Mouse (Mus musculus) naive thymus-derived CD4-positive, alpha-beta T cell, adult 2 months (primary cell): ENCODE data around the gene Ttf2.
A peak's percentile ranks its signal among the peaks of the same experiment; 100 is the strongest.

ENCODE experiments used
- DNase-seq: peaks from one replicate; pipeline ENCODE4 v3.0.0-alpha.2; 2011; ENCODE audit warnings: low read depth

Gene Ttf2

DNA sequence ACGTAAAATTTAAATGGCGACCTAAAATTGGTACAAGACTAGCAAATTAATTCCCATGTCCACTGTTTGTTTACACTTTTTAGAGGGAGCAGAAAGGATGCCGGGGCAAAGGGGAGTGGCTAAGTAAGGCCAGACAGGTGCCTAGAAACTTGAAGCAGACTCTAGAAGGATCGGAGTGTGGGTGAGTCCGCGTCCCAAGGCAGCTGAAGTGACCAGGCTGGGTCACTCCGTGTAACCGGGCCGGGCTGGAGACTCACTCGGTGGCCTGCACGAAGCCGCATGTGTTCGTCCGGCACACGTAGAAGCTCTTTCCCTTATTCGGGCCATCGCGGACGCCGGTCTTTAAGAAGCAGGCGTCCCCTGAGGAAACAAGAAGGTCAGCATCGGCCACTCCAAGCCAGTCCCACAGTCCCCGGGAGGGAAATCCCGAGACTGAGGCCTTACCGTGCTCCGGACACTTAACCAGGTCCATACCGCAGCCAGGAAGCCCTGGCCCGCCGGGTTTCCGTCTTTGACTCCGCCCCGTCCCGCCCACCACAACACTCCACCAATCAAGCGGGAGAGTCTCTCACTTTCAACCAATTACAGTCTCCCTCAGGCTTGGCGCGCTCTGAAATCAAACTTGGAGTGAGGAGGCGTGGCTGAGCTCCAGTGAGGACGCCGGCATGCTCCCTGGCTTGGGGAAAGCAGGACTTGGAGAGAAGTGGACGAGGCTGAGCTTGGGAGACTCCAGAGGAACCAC, at the start of gene Ttf2:
Gene Ttf2 (minus strand): TSS at position 488 of the 742 bp plus-strand sequence.
- DNase-seq, result peak; percentile 94

- DNase-seq, result no peak
Observed at GRCm38 (mm10) chr3:101018494-101018893, 49.0 kb upstream of the Ttf2 start.

DNA sequence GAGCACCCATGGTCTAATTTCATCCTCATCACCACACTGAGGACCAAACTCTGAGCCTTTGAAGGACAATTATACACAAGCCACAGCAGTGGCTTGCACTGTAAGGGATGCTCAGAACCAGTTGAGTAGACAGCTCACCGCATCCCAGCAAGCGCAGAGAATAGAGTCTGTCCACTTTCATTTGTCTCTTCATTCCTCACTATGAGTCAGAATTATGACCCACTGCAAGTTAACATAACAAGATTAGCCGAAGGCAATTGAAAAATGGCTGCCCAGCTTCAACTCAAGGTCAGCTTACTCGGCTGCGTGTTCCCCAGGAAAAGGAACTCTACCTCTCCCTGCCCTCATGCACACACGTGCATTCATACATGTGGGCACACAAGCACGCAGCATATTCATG, 46.6 kb upstream of the Ttf2 start:
- DNase-seq, result no peak

- no peak for DNase-seq
Observed at GRCm38 (mm10) chr3:101015254-101015653, 45.8 kb upstream of the Ttf2 start.

- DNase-seq, result no peak
Observed at GRCm38 (mm10) chr3:101013536-101013935, 44.1 kb upstream of the Ttf2 start.

DNA sequence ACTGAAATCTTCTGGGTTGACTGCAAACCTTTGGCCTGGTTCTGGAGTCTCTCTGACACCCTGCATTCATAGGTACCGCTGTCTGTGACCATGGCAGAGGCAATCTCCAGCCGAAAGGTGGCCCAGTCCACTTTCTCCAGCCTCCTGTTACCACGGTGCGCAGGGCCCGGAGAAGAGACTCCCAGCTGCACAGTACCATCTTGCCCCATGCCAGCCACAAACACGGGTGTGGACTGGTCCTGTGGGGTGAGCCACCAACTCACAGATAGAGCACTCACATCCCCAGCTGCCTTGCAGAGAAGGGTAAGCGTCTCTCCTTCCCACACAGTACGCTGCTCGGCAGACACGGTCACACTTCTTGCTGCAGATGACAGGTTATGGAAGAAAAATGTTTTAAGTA, 43.5 kb upstream of the Ttf2 start:
- no peak for DNase-seq

- peak; percentile 70 for DNase-seq
Observed at GRCm38 (mm10) chr3:101012597-101012996, 43.1 kb upstream of the Ttf2 start.

GRCm38 (mm10) chr3:101012131-101012571, 42.7 kb upstream of the Ttf2 start:
- peak; percentile 77 for DNase-seq

- peak; percentile 39 for DNase-seq
Observed at GRCm38 (mm10) chr3:101011203-101011600, 41.7 kb upstream of the Ttf2 start.

DNA sequence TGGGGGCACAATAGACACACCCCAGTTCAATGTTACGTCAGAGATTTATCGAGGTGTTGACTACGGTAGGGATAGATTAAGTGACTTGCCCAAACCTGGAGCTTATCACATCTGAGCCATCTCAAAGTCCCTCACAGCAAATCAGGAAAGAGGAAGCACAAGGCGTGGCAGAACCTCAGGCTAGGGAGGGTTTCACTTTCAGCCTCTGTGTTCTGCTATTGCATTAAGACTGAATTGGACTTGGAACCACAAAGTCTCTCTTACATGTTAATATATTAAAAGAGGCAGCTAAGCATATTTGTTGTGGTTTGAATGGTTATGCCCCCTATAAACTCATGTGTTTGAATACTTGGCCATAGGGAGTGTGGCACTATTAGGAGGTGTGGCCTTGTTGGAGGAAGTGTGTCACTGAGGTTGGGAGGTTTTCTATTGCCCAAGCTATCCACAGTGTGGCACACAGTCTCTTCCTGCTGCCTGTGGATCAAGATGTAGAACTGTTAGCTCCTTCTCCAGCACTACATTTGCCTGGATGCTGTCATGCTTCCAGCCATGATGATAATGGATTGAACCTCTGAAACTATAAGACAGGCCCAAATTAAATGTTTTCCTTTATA, 41.2 kb upstream of the Ttf2 start:
- DNase-seq, result peak; percentile 77

DNA sequence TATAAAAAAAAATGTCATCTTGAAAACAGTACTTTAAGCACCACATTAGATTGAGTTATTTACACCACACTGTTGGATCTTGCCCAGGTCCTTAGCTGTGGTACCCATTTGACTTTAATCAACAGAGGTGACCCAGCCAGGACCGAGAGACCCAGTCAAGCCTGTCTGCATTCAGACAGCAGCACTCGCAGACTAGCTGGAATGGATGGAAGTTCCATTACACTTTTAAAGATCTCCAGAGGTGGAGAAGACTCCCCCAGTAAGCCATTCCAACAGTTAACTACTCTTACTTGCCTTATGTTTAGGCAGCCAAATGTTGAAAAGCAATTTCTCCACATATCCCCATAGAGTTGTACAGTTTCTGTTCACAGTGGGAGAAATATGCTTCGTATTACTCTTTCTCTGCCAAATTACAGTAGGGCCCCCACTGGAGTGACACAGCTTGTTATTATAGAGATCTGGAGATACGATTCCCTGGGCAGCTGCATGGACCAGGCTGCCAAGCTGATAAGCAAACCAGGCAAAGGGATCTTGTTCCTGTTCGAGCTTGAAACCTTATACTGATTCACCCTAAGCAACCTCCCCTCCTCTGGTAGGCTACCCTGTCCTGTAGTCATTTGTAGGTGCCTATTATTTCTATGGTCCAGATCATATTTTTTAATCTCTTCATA, 37.8 kb upstream of the Ttf2 start:
- no peak for DNase-seq

GRCm38 (mm10) chr3:101005392-101005791, 35.9 kb upstream of the Ttf2 start:
- no peak for DNase-seq

DNA sequence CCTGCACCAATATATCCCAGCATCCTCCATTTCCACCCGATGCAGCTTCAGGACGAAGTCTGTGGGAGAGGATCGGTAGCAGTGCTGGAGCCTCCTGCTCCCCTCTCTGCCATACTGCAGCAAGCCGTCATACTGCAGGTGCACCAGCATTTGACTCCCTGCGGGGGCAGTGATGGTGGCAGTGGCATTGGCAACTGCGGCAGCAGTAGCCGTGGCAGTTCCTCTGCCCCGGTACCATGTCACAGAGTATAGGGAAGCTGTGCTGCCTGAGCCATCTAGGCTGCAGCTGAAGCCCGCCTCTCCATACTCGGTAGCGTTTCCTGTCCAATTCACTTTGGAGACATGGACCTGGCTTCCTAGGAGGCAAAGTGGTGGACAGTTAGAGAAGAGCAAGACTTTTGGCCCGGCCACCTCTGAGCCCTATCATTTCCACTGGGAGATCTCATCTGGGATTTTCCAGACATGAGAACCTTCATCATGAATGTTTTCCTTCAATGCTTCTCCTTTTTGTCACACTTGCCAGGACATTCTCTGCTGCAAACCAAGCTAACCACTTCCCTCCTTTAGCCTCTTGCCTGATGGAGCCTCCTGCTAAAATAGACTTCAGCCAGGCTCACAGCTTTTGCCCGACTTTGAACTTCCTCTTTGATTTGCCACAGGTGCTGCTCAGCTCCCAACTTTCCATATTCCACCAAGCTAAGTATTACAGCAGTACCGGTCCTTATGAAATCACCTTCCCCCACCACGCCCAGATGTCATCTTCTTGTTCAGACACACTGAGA, 34.3 kb upstream of the Ttf2 start:
- DNase-seq, result no peak

DNA sequence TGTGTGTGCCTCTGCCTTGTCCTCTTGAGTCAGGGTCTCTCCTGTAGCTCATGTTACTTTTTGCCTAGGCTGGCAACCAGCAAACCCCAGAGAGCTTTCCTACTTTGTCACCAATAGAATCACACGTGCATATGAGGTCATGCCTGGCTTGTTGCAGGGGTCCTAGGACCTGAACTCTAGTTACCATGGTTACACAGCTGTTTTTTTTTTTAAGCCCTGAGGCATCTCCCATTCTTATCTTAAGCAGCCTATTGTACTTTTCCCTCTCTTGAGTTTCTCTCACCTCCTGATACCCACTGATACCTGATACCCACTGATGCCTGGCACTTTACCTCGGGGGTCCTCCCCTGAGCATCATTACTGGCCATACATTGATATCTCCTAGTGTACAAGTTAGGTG, 30.3 kb upstream of the Ttf2 start:
- DNase-seq, result no peak

DNA sequence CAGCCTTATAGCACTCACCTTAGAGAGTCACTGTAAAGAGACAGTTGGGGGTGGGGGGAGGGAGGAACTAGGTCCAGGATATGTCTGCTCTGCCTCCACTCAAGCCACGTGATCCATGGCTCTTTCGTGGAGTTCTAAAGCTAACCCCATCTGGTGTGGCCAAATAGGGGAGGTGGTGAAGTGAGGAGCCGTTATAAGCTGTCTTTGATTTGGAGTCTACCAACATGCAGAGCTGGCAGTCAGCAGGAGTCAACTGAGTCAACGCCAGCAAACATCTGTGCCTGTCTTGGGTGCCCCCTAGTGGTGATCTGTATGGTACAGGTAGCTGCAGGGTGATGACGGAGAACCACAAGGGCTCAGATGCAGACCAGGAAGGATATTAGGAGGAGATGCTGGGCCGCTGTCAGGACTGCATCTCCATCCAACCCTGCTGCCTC, 29.5 kb upstream of the Ttf2 start:
- DNase-seq, result peak; percentile 95

DNA sequence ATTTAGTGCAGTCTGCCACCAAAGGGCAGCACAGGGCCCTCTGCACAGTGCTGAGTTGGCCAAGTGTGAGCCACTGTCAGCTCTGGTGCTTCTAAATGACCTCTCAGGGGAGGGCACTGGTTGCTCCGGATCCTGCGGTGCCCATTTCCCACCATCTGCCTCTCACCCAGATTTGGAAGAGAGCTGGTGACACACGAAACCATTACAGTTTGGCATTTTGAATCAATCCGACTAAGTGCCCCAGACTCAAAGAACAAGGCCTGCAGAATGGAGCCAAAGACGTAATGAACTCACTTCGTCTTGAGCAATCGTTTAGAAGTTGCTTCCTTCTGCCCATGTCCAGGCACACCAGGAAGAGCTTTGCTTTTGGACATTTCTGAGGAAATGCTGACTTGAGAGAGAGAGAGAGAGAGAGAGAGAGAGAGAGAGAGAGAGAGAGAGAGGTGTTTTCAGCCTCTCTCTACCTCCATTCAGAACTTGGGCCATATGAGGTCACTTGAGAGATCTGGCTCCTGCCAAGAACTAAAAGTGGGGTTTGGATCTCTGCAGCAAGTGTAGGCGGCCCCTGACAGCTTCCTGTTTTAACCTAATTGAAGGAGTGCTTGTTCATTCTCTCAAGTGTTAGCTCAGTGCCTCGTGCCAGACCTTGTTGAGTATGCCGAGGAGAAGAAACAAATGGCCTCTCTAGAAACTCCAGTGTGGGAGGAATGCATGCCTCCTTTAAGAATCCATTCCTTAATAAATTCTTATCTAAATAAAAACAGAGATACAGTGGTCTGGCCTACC, 28.5 kb upstream of the Ttf2 start:
- DNase-seq, result peak; percentile 49

- no peak for DNase-seq
Observed at GRCm38 (mm10) chr3:100994252-100994651, 24.8 kb upstream of the Ttf2 start.

- DNase-seq, result peak; percentile 54
Observed at GRCm38 (mm10) chr3:100993718-100994117, 24.3 kb upstream of the Ttf2 start.

- DNase-seq, result no peak
Observed at GRCm38 (mm10) chr3:100993158-100993557, 23.7 kb upstream of the Ttf2 start.

GRCm38 (mm10) chr3:100990231-100990630, 20.8 kb upstream of the Ttf2 start:
- no peak for DNase-seq

DNA sequence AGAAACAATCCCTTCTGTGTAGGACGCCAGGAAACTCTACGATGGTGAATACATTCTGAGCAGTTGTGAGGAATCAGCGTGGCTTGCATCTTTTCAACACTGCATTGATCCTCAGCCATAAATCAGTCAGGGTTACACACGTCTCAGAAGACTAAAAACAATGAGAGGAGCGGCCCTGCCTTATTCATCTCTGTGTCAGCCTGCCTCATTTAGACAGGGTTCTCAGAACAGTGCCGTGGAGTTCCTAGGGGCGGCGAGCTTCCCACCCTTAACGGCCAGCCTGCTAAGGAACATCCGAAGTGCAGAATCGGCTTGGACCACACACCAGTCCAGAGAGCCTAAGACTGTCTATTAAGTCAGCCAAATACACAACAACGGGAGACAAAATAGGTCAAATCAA, 20.0 kb upstream of the Ttf2 start:
- no peak for DNase-seq

DNA sequence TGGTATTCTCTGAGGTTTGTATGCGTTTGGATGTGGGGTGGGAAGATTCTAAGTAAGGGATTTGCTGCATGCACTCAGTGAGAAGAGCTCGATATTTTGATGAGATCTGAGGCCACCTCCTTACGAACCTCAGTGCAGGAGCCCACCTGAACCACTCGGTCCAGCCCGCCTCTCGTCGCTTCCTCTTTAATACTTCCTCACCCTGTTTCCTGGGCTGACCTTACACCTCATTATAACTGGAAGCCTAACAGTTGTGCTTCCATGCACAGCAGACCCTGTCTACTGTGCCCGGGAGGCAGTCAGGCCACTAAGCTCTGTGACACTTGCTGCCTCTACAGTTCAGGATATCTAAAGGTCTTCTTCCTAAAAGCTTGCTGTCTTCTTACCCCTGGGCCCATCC, 9.8 kb upstream of the Ttf2 start:
- DNase-seq, result no peak
